Mouse (Mus musculus) forebrain, embryonic 12.5 days (tissue): Measurements from ENCODE around the gene Pld5. TPM values are rescaled to one million over a fixed set of nuclear protein-coding genes. Genes with fewer than 3 reads are reported as not detected.

Experiments used
- ATAC-seq: fragments of 200-750 bp; cut with Nextera tagmentation; 2 replicates; pipeline ENCODE4 v1.8.0; 2017; ENCODE audit warnings: moderate TSS enrichment; ENCODE audit not compliant: low FRiP score
- H3K27ac ChIP-seq: fragments of 300-500 bp; sonication (generic); 2 replicates; pipeline ENCODE4 v1.5.1; 2016; ENCODE audit warnings: mild to moderate bottlenecking
- H3K27me3 ChIP-seq: fragments of 300-500 bp; sonication (generic); 2 replicates; pipeline ENCODE4 v1.6.1; 2016; ENCODE audit warnings: mild to moderate bottlenecking
- H3K36me3 ChIP-seq: fragments of 300-500 bp; sonication (generic); replicated peaks from 2 replicates; pipeline ENCODE4 v1.6.1; 2016; ENCODE audit warnings: mild to moderate bottlenecking
- H3K4me1 ChIP-seq: fragments of 300-500 bp; sonication (generic); 2 replicates; pipeline ENCODE4 v1.6.1; 2016
- H3K4me2 ChIP-seq: fragments of 300-500 bp; sonication (generic); 2 replicates; pipeline ENCODE4 v1.6.1; 2016; ENCODE audit warnings: mild to moderate bottlenecking, moderate library complexity
- H3K4me3 ChIP-seq: fragments of 300-500 bp; sonication (generic); replicated peaks from 2 replicates; pipeline ENCODE4 v1.5.1; 2016; ENCODE audit warnings: mild to moderate bottlenecking
- H3K9ac ChIP-seq: fragments of 300-500 bp; sonication (generic); 2 replicates; pipeline ENCODE4 v1.6.1; 2016; ENCODE audit warnings: mild to moderate bottlenecking
- H3K9me3 ChIP-seq: fragments of 300-500 bp; sonication (generic); 2 replicates; pipeline ENCODE4 v1.6.1; 2016
- WGBS: fragments of 180-500 bp; shearing (Covaris S2); methylation state at CpG from one replicate; pipeline ENCODE4 v1.1.7; 2016; 5-methylcytosine and 5-hydroxymethylcytosine counted together
- polyA plus RNA-seq: library from polyadenylated mRNA; unstranded; fragments of >200 nt; fragmentation: Nextera tagmentation; extraction: Ambion mirVana; gene quantifications from 2 replicates; pipeline ENCODE4 v1.2.1, GENCODE M21; 2016

Pld5 gene
- polyA plus RNA-seq, 1 experiment from 2014 or later, result 1.0 TPM

DNA sequence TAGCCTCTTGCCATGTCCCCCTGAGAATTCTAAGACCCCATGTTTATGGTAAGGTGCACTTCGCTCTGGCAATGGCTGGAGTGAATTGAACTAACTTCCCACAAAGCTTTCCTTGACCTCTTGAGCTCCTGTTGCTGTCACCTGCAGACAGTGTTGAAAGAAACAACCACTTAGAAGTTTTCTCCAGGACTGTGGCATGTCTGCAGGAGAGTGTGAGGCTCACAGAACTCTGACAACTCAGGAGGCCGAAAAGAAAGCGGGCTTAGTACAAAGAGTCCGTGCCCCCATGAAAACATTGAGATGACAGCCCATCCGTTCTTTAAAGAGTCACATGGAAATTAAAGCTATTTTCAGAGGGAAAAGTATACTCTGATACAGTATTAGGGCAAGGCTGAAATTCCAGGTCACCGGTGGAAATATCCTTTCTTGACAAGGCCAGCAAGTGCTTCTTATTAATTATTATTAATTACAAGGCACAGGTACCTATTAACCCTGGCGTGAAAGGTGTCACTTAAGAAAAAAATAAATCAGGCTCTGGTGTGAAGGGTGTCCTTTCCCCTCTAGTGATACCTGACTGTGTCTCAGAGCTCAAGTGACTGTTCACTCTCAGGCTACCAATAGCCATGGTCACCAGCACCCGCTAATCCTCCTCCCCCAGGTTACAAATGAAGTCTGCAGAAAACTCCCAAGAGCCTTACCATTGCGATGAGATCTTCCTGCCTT lies 62.0 kb downstream of the Pld5 start:
- H3K4me3 ChIP-seq, result peak overlapping the region; percentile 11; the same call in 1 of the 2 replicates
- ATAC-seq, result peak; percentile 13; the same call in 1 of the 2 replicates
- H3K4me1 ChIP-seq, result peaks cover 27% of the 10 kb centered on the region
- no peaks in the 10 kb centered on the region for H3K9me3 ChIP-seq
- H3K9ac ChIP-seq, result 0 out of 2 replicates have a peak overlapping the region, but pooled peaks have one; percentile 25
- H3K27me3 ChIP-seq, result no peaks in the 10 kb centered on the region
- peak overlapping the region; percentile 43 for H3K4me2 ChIP-seq
- WGBS, result 56% methylated on average over 9 of the region's 9 CpGs
- no peaks in the 10 kb centered on the region for H3K36me3 ChIP-seq
- 0 out of 2 replicates have a peak overlapping the region, but pooled peaks have one; percentile 31 for H3K27ac ChIP-seq

DNA sequence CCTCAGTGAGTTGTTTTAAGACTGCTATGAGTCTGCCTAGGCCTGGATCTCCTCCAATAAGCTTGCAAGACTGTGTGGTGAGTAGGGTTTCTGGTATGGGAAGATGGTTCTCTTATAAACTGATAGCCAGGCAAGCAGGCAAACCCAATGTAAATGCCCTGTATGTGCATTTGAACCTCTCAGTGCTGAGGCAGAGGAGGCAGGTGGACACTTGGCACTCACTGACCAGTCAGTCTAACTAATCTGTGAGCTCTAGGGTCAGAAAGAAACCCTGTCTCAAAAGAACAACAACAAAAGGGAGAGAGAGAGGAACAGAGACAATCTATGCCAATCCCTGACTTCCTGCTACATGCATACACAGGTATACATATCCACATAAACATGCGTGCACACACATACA lies 64.3 kb downstream of the Pld5 start:
- H3K27me3 ChIP-seq, result no peaks in the 10 kb centered on the region
- no peak overlapping the region for H3K4me2 ChIP-seq
- no peak overlapping the region for H3K9ac ChIP-seq
- no peaks in the 10 kb centered on the region for H3K36me3 ChIP-seq
- no peak for ATAC-seq
- H3K4me3 ChIP-seq, result no peak overlapping the region
- H3K27ac ChIP-seq, result no peak overlapping the region
- H3K4me1 ChIP-seq, result peaks cover 27% of the 10 kb centered on the region
- H3K9me3 ChIP-seq, result no peaks in the 10 kb centered on the region
- 87% methylated on average over 1 of the region's 1 CpGs for WGBS

DNA sequence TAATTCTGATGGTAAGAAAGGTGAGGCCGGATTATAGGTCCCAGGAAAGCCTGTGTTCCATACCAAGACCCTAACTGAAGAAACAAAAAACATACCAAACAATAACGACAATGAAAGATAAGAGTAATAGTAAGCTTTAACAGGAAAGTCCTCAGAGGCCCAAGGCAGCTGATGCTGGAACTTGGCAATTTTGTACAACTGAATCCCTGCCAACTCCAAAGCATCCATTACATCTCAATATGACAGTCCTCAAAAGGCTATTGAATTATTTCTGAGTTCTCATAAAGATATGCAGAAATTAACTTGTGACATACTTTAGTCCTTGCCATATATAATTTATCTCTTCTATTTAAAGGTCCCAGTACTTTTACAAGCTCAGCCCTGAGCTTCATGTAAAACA lies 67.1 kb downstream of the Pld5 start:
- no peak overlapping the region for H3K4me3 ChIP-seq
- no peak overlapping the region for H3K4me2 ChIP-seq
- no peak overlapping the region for H3K27ac ChIP-seq
- H3K9ac ChIP-seq, result no peak overlapping the region
- no peaks in the 10 kb centered on the region for H3K36me3 ChIP-seq
- H3K9me3 ChIP-seq, result no peaks in the 10 kb centered on the region
- WGBS, result 88% methylated on average over 2 of the region's 2 CpGs
- H3K27me3 ChIP-seq, result no peaks in the 10 kb centered on the region
- ATAC-seq, result no peak
- peaks cover 16% of the 10 kb centered on the region for H3K4me1 ChIP-seq

DNA sequence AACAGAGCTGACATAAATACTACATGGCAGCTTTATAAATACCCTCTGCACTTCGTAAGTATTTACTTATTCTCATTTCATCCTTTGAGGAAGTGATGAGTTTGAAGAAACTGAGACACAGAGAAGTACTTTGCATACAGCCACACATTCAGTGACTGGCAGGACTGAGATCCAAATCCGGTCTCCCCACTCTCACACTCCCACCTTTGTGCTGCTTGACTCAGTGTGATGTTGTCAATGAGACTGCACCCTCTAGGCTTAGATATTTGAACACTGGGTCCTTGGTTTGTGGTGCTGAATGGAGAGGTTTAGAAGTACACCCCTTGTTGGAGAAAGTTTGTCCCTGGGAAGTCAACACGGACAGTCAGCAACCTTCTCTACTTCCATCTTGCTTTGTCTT lies 72.8 kb downstream of the Pld5 start:
- Histone ChIP-seq H3K9me3 (no peaks in the 10 kb centered on the region), H3K36me3 (no peaks in the 10 kb centered on the region), H3K27ac (no peak overlapping the region), H3K4me3 (no peak overlapping the region), H3K4me2 (no peak overlapping the region), H3K27me3 (no peaks in the 10 kb centered on the region), H3K4me1 (no peaks in the 10 kb centered on the region), H3K9ac (no peak overlapping the region)
- 88% methylated on average over 3 of the region's 3 CpGs for WGBS
- no peak for ATAC-seq

DNA sequence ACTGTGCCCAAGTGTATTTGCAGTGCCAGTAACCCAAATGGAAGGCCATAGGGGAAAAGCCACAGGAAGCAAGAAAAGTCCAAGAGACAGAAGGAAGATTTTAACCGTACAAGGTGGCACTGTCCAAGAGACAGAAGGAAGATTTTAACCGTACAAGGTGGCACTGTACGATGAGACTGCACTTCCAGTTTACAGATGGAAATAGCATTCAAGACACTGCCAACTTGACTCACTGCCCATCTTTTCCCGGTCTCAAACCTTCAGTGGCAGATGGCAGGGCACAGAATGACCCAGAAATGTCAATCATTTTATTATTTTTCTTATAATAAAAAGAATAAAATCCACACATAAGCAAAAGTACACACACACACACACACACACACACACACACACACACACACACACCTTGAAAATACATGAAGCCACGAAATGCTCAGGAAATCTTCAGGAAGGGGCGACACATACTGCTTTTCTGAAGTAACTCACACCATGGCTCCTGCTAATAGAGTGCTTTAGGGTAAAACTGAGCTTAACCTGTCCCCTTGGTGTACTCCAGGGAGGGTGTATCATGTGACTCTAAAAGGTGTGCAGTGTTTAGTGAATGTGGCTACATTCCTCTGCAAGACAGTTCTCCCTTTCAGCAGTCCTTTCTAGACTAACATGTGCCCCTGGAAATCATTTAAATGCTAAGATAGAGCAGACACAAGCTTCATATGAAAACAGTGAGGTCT lies 77.9 kb downstream of the Pld5 start:
- Histone ChIP-seq H3K9me3 (no peaks in the 10 kb centered on the region), H3K4me2 (no peak overlapping the region), H3K9ac (no peak overlapping the region), H3K27me3 (no peaks in the 10 kb centered on the region), H3K4me1 (no peaks in the 10 kb centered on the region), H3K4me3 (no peak overlapping the region), H3K36me3 (no peaks in the 10 kb centered on the region), H3K27ac (no peak overlapping the region)
- no peak for ATAC-seq
- WGBS, result 91% methylated on average over 6 of the region's 6 CpGs

DNA sequence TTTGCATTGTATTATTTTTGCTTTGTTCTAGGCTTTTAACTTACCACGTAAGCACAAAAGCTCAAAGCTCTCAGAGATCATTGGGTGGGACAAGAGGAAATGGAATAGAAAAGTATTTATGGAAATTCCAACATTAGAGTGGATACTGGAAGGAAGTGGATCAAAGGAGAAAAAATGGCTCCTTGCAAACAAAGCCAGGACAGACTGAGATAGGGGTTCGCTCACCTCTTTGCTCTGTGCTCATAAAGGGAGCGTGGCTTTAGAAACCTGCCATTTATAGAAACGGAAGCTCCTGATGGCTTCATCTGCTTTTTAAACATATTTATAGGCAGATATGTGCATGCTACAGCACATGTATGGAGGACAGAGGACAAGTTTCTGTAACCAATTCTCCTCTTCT lies 78.8 kb downstream of the Pld5 start:
- Histone ChIP-seq H3K27me3 (no peaks in the 10 kb centered on the region), H3K9me3 (no peaks in the 10 kb centered on the region), H3K27ac (no peak overlapping the region), H3K36me3 (no peaks in the 10 kb centered on the region), H3K4me2 (no peak overlapping the region), H3K9ac (no peak overlapping the region), H3K4me3 (no peak overlapping the region), H3K4me1 (no peaks in the 10 kb centered on the region)
- no peak for ATAC-seq
- 91% methylated on average over 4 of the region's 4 CpGs for WGBS

DNA sequence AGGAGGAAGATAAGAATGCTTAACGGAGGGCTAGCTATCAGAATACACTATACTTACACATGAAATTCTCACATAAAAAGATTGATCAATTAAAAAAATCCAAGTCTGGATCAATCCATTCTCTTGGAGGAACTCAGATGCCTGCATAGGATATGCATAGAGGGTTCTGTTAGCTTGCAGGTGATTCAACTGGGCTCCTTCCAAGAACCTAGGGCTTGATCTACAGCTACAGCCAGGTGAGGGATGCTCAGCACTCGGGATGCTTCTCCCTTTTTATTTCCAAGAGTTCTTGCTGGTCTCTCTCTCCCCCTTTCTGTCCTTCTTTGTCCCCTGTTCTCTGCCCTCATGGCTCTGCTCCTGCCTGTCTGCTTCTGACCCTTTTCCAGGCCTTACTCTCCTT lies 80.4 kb downstream of the Pld5 start:
- no peak overlapping the region for H3K4me2 ChIP-seq
- H3K9me3 ChIP-seq, result no peaks in the 10 kb centered on the region
- H3K27me3 ChIP-seq, result no peaks in the 10 kb centered on the region
- WGBS, result 77% methylated on average over 2 of the region's 2 CpGs
- H3K4me1 ChIP-seq, result no peaks in the 10 kb centered on the region
- H3K9ac ChIP-seq, result no peak overlapping the region
- no peak overlapping the region for H3K27ac ChIP-seq
- no peaks in the 10 kb centered on the region for H3K36me3 ChIP-seq
- no peak overlapping the region for H3K4me3 ChIP-seq
- ATAC-seq, result no peak

DNA sequence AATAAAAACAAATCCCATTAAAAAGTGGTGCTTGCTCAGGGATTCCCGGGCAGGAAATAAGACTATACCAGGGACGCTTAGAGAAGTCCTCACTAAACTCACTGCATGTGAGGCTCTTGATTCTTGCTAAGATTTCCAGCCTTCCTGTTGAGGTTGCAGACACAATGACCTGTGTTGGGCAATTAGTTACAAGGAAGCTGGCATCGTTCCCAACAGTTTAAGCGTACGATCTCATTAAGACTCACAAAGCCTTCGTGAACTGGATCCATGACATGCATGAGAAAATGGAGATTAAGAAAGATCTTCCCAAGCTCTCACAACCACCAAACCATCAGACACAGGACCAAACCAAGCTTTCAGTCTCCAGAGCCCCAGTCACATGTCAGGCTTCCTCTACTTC lies 91.1 kb downstream of the Pld5 start:
- no peak overlapping the region for H3K9ac ChIP-seq
- H3K9me3 ChIP-seq, result no peaks in the 10 kb centered on the region
- H3K4me1 ChIP-seq, result no peaks in the 10 kb centered on the region
- no peak overlapping the region for H3K4me3 ChIP-seq
- H3K36me3 ChIP-seq, result no peaks in the 10 kb centered on the region
- no peak overlapping the region for H3K27ac ChIP-seq
- no peak overlapping the region for H3K4me2 ChIP-seq
- WGBS, result 48% methylated on average over 6 of the region's 6 CpGs
- H3K27me3 ChIP-seq, result no peaks in the 10 kb centered on the region
- ATAC-seq, result peak; percentile 61; the same call in 1 of the 2 replicates

DNA sequence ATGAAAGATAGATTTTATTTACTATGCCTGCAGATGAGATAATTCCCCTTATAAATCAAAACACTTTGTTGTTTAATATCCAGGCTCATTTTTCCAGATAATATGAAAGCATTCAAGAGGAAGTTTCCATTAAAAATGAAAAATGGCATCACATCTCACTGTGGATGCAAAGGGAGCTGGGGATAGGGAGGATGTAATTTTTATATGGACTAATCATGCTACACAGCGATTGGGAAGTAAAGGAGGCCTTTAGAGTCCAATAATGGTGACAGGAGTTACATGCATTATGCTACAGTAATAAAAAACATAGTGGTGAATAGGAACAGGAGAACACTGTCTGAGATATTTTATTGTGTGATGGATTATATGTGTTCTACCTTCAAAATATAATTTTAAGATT lies 100.1 kb downstream of the Pld5 start:
- ATAC-seq, result no peak
- WGBS, result 83% methylated on average over 1 of the region's 1 CpGs

DNA sequence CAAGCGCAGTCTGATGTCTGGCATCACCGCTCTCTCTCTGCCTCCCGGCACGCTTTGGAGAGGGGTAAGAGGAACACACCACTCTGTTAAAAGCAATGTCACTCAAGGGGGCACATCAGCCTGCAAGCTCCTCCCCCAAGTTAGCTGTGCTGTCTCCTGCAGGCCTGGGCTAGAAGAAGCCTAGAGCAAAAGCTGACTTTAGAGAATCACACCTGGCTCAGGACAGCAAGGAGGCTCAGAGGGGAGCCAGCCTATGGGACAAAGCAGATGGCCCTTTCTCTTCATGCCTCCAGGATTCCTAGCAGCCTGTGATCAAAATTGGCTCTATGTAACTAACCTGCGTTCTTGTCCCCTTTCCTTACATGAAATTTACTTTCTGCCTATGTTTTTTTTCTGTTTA lies 107.3 kb downstream of the Pld5 start:
- 55% methylated on average over 5 of the region's 5 CpGs for WGBS
- H3K27me3 ChIP-seq, result no peaks in the 10 kb centered on the region
- ATAC-seq, result no peak; the same call in 1 of the 2 replicates
- H3K4me1 ChIP-seq, result peaks cover 5% of the 10 kb centered on the region; the same call in 1 of the 2 replicates
- no peaks in the 10 kb centered on the region for H3K36me3 ChIP-seq
- H3K4me2 ChIP-seq, result no peak overlapping the region
- no peak overlapping the region for H3K4me3 ChIP-seq
- no peak overlapping the region for H3K9ac ChIP-seq
- H3K9me3 ChIP-seq, result no peaks in the 10 kb centered on the region
- no peak overlapping the region for H3K27ac ChIP-seq

More for the DNA sequence above, 100.1 kb downstream of the Pld5 start:
- Histone ChIP-seq H3K27ac (no peak overlapping the region), H3K4me2 (no peak overlapping the region), H3K9me3 (no peaks in the 10 kb centered on the region), H3K27me3 (no peaks in the 10 kb centered on the region), H3K36me3 (no peaks in the 10 kb centered on the region), H3K4me3 (no peak overlapping the region), H3K9ac (no peak overlapping the region), H3K4me1 (no peaks in the 10 kb centered on the region)

DNA sequence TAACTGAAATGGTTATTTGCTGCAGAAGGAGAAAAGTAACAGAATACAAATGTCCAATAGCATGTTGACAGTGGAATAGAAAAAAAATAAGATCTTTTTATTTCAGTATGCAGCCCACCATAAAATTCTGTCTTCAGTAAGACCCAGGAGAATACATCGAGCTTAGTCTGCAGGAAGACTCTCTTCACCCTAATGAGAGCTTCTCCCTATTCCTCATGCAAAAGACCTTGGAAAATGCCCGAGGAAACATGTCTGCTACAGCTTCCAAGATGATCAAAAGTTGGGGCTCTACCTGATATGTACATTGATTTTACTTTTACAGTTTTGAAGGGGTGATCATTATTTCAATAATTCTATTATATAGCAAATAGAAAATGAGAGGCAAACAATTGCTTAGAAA lies 108.0 kb downstream of the Pld5 start:
- Histone ChIP-seq H3K36me3 (no peaks in the 10 kb centered on the region), H3K27ac (no peak overlapping the region), H3K9me3 (no peaks in the 10 kb centered on the region), H3K4me2 (no peak overlapping the region), H3K4me1 (peaks cover 5% of the 10 kb centered on the region; the same call in 1 of the 2 replicates), H3K9ac (no peak overlapping the region), H3K4me3 (no peak overlapping the region), H3K27me3 (no peaks in the 10 kb centered on the region)
- WGBS, result 70% methylated on average over 2 of the region's 2 CpGs
- ATAC-seq, result no peak

DNA sequence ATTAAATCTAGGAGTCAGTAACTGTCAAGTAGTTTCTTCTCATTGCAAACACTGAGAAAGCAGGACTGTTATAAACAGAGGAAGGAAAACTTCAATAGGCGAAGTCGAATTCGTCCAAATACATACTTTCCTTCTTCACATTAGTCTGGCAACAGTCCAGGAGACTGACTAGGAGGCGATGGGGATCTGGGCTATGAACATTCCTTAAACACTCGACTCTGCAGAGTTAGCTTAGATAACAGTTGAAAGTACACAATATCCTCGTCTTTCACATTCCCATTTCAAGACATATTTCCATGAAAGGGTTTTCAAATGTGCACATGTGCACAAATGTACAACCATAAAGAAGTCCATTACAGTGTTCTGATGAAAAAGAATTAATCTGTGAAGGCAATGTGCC lies 129.8 kb downstream of the Pld5 start:
- no peak overlapping the region for H3K4me3 ChIP-seq
- peaks cover 6% of the 10 kb centered on the region; the same call in 1 of the 2 replicates for H3K9me3 ChIP-seq
- no peaks in the 10 kb centered on the region for H3K36me3 ChIP-seq
- no peak overlapping the region for H3K27ac ChIP-seq
- no peaks in the 10 kb centered on the region for H3K4me1 ChIP-seq
- no peak overlapping the region for H3K9ac ChIP-seq
- ATAC-seq, result no peak
- 87% methylated on average over 6 of the region's 6 CpGs for WGBS
- no peaks in the 10 kb centered on the region for H3K27me3 ChIP-seq
- no peak overlapping the region for H3K4me2 ChIP-seq

DNA sequence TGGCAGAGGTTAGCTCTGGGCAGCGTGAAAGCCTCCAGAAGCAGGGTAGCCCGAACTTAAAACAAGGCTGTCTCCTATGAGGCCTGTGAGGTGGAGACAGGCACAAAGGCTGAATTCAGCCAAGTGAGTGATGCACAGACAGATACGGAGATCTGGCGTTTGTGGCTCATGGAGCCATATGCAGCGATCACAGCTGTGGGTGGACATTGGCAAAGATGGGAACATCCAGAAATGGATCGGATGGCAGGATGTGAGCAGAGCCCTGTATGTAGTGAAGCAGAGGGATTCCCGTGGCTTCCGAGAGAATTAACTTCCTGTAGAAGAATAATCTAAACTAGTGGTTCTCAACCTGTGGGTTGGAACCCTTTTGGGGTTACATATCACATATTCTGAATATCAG lies 140.7 kb downstream of the Pld5 start:
- Histone ChIP-seq H3K27ac (no peak overlapping the region), H3K27me3 (no peaks in the 10 kb centered on the region), H3K4me2 (no peak overlapping the region), H3K36me3 (no peaks in the 10 kb centered on the region), H3K4me3 (no peak overlapping the region), H3K4me1 (no peaks in the 10 kb centered on the region), H3K9me3 (no peaks in the 10 kb centered on the region), H3K9ac (no peak overlapping the region)
- no peak for ATAC-seq
- 93% methylated on average over 8 of the region's 8 CpGs for WGBS
